Mouse (Mus musculus) lung, postnatal 0 days (tissue): ENCODE data around the gene Brd7. TPM values are rescaled to one million over a fixed set of nuclear protein-coding genes. Genes with fewer than 3 reads are reported as not detected.

Experiments used
- ATAC-seq: fragments of 200-750 bp; cut with Nextera tagmentation; 2 replicates; pipeline ENCODE4 v1.8.0; 2017; ENCODE audit warnings: moderate library complexity
- DNase-seq: peaks from one replicate; pipeline ENCODE4 v3.0.0-alpha.2; 2016; ENCODE audit warnings: low spot score
- H3K27ac ChIP-seq: fragments of 300-500 bp; sonication (generic); 2 replicates; pipeline ENCODE4 v1.5.1; 2014; ENCODE audit warnings: antibody characterized with exemption, mild to moderate bottlenecking, low read length, mixed read lengths
- H3K27me3 ChIP-seq: fragments of 300-500 bp; sonication (generic); replicated peaks from 2 replicates; pipeline ENCODE4 v1.6.1; 2014; ENCODE audit warnings: low read length, mixed read lengths; ENCODE audit not compliant: insufficient read depth
- H3K36me3 ChIP-seq: fragments of 300-500 bp; sonication (generic); 2 replicates; pipeline ENCODE4 v1.6.1; 2014; ENCODE audit warnings: low read length, mixed read lengths; ENCODE audit not compliant: insufficient read depth
- H3K4me1 ChIP-seq: fragments of 300-500 bp; sonication (generic); 2 replicates; pipeline ENCODE4 v1.6.1; 2014; ENCODE audit warnings: antibody characterized with exemption, low read depth, low read length, mixed read lengths; ENCODE audit not compliant: insufficient read depth
- H3K4me2 ChIP-seq: fragments of 300-500 bp; sonication (generic); replicated peaks from 2 replicates; pipeline ENCODE4 v1.6.1; 2014; ENCODE audit warnings: low read depth, mild to moderate bottlenecking, low read length, moderate library complexity, mixed read lengths
- H3K4me3 ChIP-seq: fragments of 300-500 bp; sonication (generic); 2 replicates; pipeline ENCODE4 v1.5.1; 2014; ENCODE audit warnings: low read depth, low read length
- H3K9ac ChIP-seq: fragments of 300-500 bp; sonication (generic); replicated peaks from 2 replicates; pipeline ENCODE4 v1.6.1; 2014; ENCODE audit warnings: low read depth, mild to moderate bottlenecking
- H3K9me3 ChIP-seq: fragments of 300-500 bp; sonication (generic); 2 replicates; pipeline ENCODE4 v1.6.1; 2016; ENCODE audit warnings: low read length, mixed read lengths
- CTCF ChIP-seq: IDR thresholded peaks from 2 replicates; pipeline ENCODE4 v1.5.1; 2016; ENCODE audit warnings: antibody characterized with exemption, mild to moderate bottlenecking
- EP300 ChIP-seq: IDR thresholded peaks from 2 replicates; pipeline ENCODE4 v1.6.1; 2016; ENCODE audit warnings: antibody characterized with exemption, mild to moderate bottlenecking, control low read depth
- WGBS: fragments of 180-500 bp; shearing (Covaris S2); extraction: QIAGEN DNeasy Blood & Tissue Kit; methylation state at CpG from one replicate; pipeline ENCODE4 v1.1.7; 2014; 5-methylcytosine and 5-hydroxymethylcytosine counted together
- polyA plus RNA-seq: library from polyadenylated mRNA; unstranded; fragments of >200 nt; fragmentation: Nextera tagmentation; extraction: Ambion mirVana; gene quantifications from 2 replicates; pipeline ENCODE4 v1.2.1, GENCODE M21; 2015

The Brd7 gene
- polyA plus RNA-seq, 1 experiment from 2014 or later, result 116 TPM

- Histone ChIP-seq H3K36me3 (peaks cover 10% of the 10 kb centered on the region), H3K27me3 (no peaks in the 10 kb centered on the region), H3K4me2 (peak overlapping the region; percentile 74), H3K27ac (0 out of 2 replicates have a peak overlapping the region, but pooled peaks have one; percentile 20), H3K4me1 (peaks cover 8% of the 10 kb centered on the region; the same call in 1 of the 2 replicates), H3K9ac (peak overlapping the region; percentile 16), H3K4me3 (peak overlapping the region; percentile 73), H3K9me3 (no peaks in the 10 kb centered on the region)
- WGBS, result 49% methylated on average over 2 of the region's 2 CpGs
- DNase-seq (peak; percentile 76), ATAC-seq (no peak)
- TF ChIP-seq CTCF (peak; percentile 50), EP300 (no peak)
These were observed 2.0 kb downstream of the Brd7 start for GRCm38 (mm10) chr8:88359959-88360358.

- no peak for ATAC-seq
- WGBS, result 47% methylated on average over 5 of the region's 5 CpGs
- peak overlapping the region; percentile 58; the same call in 1 of the 2 replicates for H3K27ac ChIP-seq
- H3K4me2 ChIP-seq, result 0 out of 2 replicates have a peak overlapping the region, but pooled peaks have one; percentile 12
- TF ChIP-seq EP300, result no peak
- TF ChIP-seq CTCF, result peak; percentile 43
- no peaks in the 10 kb centered on the region for H3K9me3 ChIP-seq
- peak; percentile 75 for DNase-seq
- H3K4me3 ChIP-seq, result no peak overlapping the region
- H3K4me1 ChIP-seq, result peaks cover 8% of the 10 kb centered on the region; the same call in 1 of the 2 replicates
- H3K27me3 ChIP-seq, result no peaks in the 10 kb centered on the region
- no peak overlapping the region for H3K9ac ChIP-seq
- H3K36me3 ChIP-seq, result peaks cover 29% of the 10 kb centered on the region
These were observed 4.0 kb downstream of the Brd7 start for GRCm38 (mm10) chr8:88357946-88358345.

GRCm38 (mm10) chr8:88357226-88357933 lies 4.6 kb downstream of the Brd7 start:
- H3K4me3 ChIP-seq, result no peak overlapping the region
- peak; percentile 90 for DNase-seq
- H3K9ac ChIP-seq, result no peak overlapping the region
- 0 out of 2 replicates have a peak overlapping the region, but pooled peaks have one; percentile 12 for H3K4me2 ChIP-seq
- no peaks in the 10 kb centered on the region for H3K27me3 ChIP-seq
- no peaks in the 10 kb centered on the region for H3K9me3 ChIP-seq
- TF ChIP-seq EP300 (peak; percentile 84), CTCF (no peak)
- peak; percentile 80 for ATAC-seq
- peaks cover 8% of the 10 kb centered on the region; the same call in 1 of the 2 replicates for H3K4me1 ChIP-seq
- peak overlapping the region; percentile 58; the same call in 1 of the 2 replicates for H3K27ac ChIP-seq
- H3K36me3 ChIP-seq, result peaks cover 32% of the 10 kb centered on the region
- WGBS, result 47% methylated on average over 5 of the region's 5 CpGs

- Histone ChIP-seq H3K36me3 (peaks cover 63% of the 10 kb centered on the region), H3K27ac (no peak overlapping the region), H3K9ac (no peak overlapping the region), H3K4me1 (no peaks in the 10 kb centered on the region), H3K4me2 (no peak overlapping the region), H3K4me3 (no peak overlapping the region), H3K27me3 (no peaks in the 10 kb centered on the region), H3K9me3 (no peaks in the 10 kb centered on the region)
- TF ChIP-seq CTCF (peak; percentile 51), EP300 (no peak)
- DNase-seq (peak; percentile 38), ATAC-seq (no peak)
- 36% methylated on average over 2 of the region's 2 CpGs for WGBS
These were observed 12.9 kb downstream of the Brd7 start for GRCm38 (mm10) chr8:88349046-88349445.

GRCm38 (mm10) chr8:88342026-88342425 lies 20.0 kb downstream of the Brd7 start:
- 83% methylated on average over 4 of the region's 4 CpGs for WGBS
- ATAC-seq, result no peak
- H3K27ac ChIP-seq, result no peak overlapping the region
- H3K4me2 ChIP-seq, result no peak overlapping the region
- H3K9ac ChIP-seq, result no peak overlapping the region
- H3K9me3 ChIP-seq, result no peaks in the 10 kb centered on the region
- peaks cover 47% of the 10 kb centered on the region for H3K36me3 ChIP-seq
- TF ChIP-seq EP300, result no peak
- no peaks in the 10 kb centered on the region for H3K27me3 ChIP-seq
- no peaks in the 10 kb centered on the region for H3K4me1 ChIP-seq
- no peak for DNase-seq
- H3K4me3 ChIP-seq, result no peak overlapping the region

- Histone ChIP-seq H3K4me1 (no peaks in the 10 kb centered on the region), H3K27me3 (no peaks in the 10 kb centered on the region), H3K4me2 (no peak overlapping the region), H3K4me3 (no peak overlapping the region), H3K36me3 (peaks cover 40% of the 10 kb centered on the region), H3K9me3 (no peaks in the 10 kb centered on the region), H3K9ac (no peak overlapping the region), H3K27ac (peak overlapping the region; percentile 20; the same call in 1 of the 2 replicates)
- TF ChIP-seq CTCF (no peak), EP300 (0 out of 2 replicates have a peak, but pooled peaks have one; percentile 9)
- ATAC-seq, result peak; percentile 61
- DNase-seq, result peak; percentile 25
- WGBS, result 48% methylated on average over 2 of the region's 2 CpGs
These were observed 21.9 kb downstream of the Brd7 start for GRCm38 (mm10) chr8:88339887-88340695.
